Mouse (Mus musculus): ENCODE results near the gene Calr4. TPM values are rescaled to one million over a fixed set of nuclear protein-coding genes. Genes with fewer than 3 reads are reported as not detected.

The Calr4 gene
- total and polyA plus RNA-seq, 2 experiments = not detected

DNA sequence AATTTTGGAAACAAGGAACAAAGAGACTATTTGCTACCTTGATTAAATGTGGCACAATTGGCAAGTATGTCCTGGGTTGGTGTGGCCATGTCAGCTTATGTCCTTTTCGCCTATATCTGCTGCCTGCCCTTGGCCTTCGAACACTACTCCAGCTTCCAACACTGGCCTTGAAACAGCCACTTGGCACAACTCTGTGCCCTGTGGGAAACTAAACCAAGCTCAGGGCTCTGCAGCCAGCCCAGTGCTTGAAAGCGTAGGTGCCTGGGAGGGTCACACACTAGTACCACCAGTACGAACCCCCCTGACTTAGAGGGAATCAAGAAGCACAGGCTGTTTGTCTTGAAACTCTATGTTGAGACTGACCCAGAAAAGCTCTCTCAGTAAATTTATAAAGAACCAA is 35.2 kb upstream of the Calr4 start:
- peaks cover 3% of the 10 kb centered on the region; the same call in 1 of the 2 replicates for H3K4me1 ChIP-seq (ENCODE audit: control insufficient read depth, insufficient read depth, low read length)
- 88% methylated on average over 4 of the region's 4 CpGs for WGBS
- DNase-seq (ENCODE audit: extremely low read depth, low read depth, low spot score) = no peak
- H3K79me2 ChIP-seq (ENCODE audit: control insufficient read depth, insufficient read depth, low read length) = peaks cover 8% of the 10 kb centered on the region
- H3K36me3 ChIP-seq (ENCODE audit: control insufficient read depth, insufficient read depth, low read length) = no peaks in the 10 kb centered on the region; the same call in 1 of the 2 replicates
- no peak overlapping the region for H3K27ac ChIP-seq (replicated peaks; ENCODE audit: insufficient read depth, low read depth, low read length)
- no peak overlapping the region for H3K9ac ChIP-seq (ENCODE audit: low read depth, low read length)
- H3K27me3 ChIP-seq (ENCODE audit: control insufficient read depth, insufficient read depth, low read length) = no peaks in the 10 kb centered on the region
- TF ChIP-seq POLR2A (IDR thresholded peaks at IDR 0.05; ENCODE audit: extremely low read depth, insufficient read depth, low read length) (no peak), CTCF (IDR thresholded peaks at IDR 0.05; ENCODE audit: low read depth, low read length) (no peak)
- no peak overlapping the region for H3K4me3 ChIP-seq (ENCODE audit: insufficient read depth, low read depth, low read length)

DNA sequence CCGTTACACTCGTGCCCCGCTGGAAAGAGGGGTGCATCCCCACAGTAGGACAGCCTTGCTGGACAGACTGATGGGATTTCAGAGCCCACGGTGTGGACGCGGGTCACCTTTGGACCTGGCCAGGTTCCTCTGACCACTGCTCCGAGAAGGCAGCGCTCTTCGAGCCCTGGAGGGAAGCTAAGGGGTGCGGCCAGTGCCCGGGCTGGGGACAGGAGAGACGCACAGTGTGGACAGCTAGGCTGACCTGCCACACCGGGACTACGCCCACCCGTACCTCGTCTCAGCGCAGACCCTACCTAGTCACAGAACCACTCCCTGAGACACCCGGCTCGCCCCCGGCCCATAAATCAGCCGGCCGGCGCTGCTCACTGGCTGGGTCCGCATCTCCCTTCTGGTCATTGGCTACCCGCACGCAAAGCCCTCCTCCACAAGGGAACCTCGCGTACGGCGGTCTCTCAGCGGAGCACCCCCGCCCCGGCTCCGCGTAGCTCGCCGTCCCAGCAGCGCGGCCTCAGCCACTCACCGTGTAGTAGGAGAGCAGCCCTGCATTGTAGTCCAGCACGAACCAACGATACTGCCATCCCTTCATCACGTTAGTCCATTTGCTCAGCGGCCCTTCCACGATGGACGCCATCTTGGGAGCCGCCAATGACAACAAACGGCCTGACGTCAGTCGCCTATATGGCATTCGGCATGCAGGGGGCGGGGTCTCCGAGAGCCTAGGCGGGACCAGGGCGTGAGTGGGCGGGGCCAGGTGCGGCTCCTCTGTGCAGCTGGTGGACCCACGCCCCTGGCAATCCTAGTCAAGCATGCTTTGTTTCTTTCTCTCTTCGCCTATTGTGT is 32.5 kb upstream of the Calr4 start, which contains the start of gene Osbpl9:
Osbpl9 (minus strand) TSS at position 691 of the 843 bp plus-strand sequence.
- Histone ChIP-seq H3K9ac (ENCODE audit: low read depth, low read length) (peak within 1 kb of the TSS; percentile 83), H3K4me1 (ENCODE audit: control insufficient read depth, insufficient read depth, low read length) (peaks cover 3% of the 10 kb centered on the region; the same call in 1 of the 2 replicates), H3K27me3 (ENCODE audit: control insufficient read depth, insufficient read depth, low read length) (no peaks in the 10 kb centered on the region), H3K79me2 (ENCODE audit: control insufficient read depth, insufficient read depth, low read length) (peaks cover 3% of the 10 kb centered on the region; the same call in 1 of the 2 replicates), H3K4me3 (ENCODE audit: insufficient read depth, low read depth, low read length) (peak within 1 kb of the TSS; percentile 80), H3K27ac (replicated peaks; ENCODE audit: insufficient read depth, low read depth, low read length) (peak within 1 kb of the TSS; percentile 20; the same call in 1 of the 2 replicates), H3K36me3 (ENCODE audit: control insufficient read depth, insufficient read depth, low read length) (no peaks in the 10 kb centered on the region)
- under 1% methylated on average over 59 of the region's 59 CpGs for WGBS
- TF ChIP-seq POLR2A (IDR thresholded peaks at IDR 0.05; ENCODE audit: extremely low read depth, insufficient read depth, low read length) = 0 out of 2 replicates have a peak, but pooled peaks have one; percentile 8
- no peak for TF ChIP-seq CTCF (IDR thresholded peaks at IDR 0.05; ENCODE audit: low read depth, low read length)
- DNase-seq (ENCODE audit: extremely low read depth, low read depth, low spot score) = peak; percentile 75

DNA sequence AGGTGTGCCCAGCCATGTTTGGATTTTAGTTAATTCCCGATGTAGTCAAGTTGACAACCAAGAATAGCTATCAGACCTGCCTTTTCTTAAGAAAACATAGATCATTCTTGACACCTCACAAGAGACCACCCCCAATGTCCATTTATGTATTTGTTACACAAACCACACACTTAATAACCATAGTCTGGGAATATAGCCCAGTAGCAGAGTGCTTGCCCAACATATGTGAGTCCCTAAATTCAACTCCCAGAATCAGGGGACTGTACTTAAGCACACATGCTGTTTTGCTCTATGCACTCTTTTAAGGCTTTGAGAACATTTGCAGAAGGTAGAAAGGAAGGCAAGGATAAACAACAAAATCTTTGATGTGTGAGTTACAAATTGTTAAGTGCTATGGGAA is 30.4 kb upstream of the Calr4 start:
- Histone ChIP-seq H3K4me1 (ENCODE audit: control insufficient read depth, insufficient read depth, low read length) (no peaks in the 10 kb centered on the region), H3K36me3 (ENCODE audit: control insufficient read depth, insufficient read depth, low read length) (no peaks in the 10 kb centered on the region), H3K9ac (ENCODE audit: low read depth, low read length) (no peak overlapping the region), H3K79me2 (ENCODE audit: control insufficient read depth, insufficient read depth, low read length) (no peaks in the 10 kb centered on the region), H3K4me3 (ENCODE audit: insufficient read depth, low read depth, low read length) (no peak overlapping the region), H3K27ac (replicated peaks; ENCODE audit: insufficient read depth, low read depth, low read length) (no peak overlapping the region), H3K27me3 (ENCODE audit: control insufficient read depth, insufficient read depth, low read length) (no peaks in the 10 kb centered on the region)
- DNase-seq (ENCODE audit: extremely low read depth, low read depth, low spot score) = no peak
- TF ChIP-seq POLR2A (IDR thresholded peaks at IDR 0.05; ENCODE audit: extremely low read depth, insufficient read depth, low read length) (no peak), CTCF (IDR thresholded peaks at IDR 0.05; ENCODE audit: low read depth, low read length) (no peak)
- WGBS = 79% methylated on average over 1 of the region's 1 CpGs

DNA sequence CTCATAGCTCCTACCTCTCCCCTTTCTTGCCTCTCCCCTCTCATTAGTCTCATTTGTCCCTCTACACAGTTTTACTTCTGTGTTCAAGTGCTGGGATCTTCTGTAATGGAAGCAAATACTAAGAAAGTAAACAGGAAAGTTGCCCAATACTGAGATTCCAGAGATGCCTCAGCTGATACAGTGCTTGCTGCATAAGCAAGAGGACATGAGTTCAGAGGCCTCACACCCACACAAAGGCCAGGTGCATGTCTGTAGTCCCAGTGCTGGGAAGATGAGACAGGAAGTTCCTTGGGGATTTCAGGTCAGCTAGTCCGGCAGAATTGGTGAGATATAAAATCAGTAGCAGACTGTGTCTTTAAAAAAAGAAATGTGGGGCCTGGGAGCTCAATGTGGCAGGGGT is 29.9 kb upstream of the Calr4 start:
- 32% methylated on average over 1 of the region's 1 CpGs for WGBS
- Histone ChIP-seq H3K27me3 (ENCODE audit: control insufficient read depth, insufficient read depth, low read length) (no peaks in the 10 kb centered on the region), H3K4me3 (ENCODE audit: insufficient read depth, low read depth, low read length) (no peak overlapping the region), H3K79me2 (ENCODE audit: control insufficient read depth, insufficient read depth, low read length) (no peaks in the 10 kb centered on the region), H3K36me3 (ENCODE audit: control insufficient read depth, insufficient read depth, low read length) (no peaks in the 10 kb centered on the region), H3K27ac (replicated peaks; ENCODE audit: insufficient read depth, low read depth, low read length) (no peak overlapping the region), H3K9ac (ENCODE audit: low read depth, low read length) (no peak overlapping the region), H3K4me1 (ENCODE audit: control insufficient read depth, insufficient read depth, low read length) (no peaks in the 10 kb centered on the region)
- TF ChIP-seq CTCF (IDR thresholded peaks at IDR 0.05; ENCODE audit: low read depth, low read length) (no peak), POLR2A (IDR thresholded peaks at IDR 0.05; ENCODE audit: extremely low read depth, insufficient read depth, low read length) (no peak)
- peak; percentile 68 for DNase-seq (ENCODE audit: extremely low read depth, low read depth, low spot score)

DNA sequence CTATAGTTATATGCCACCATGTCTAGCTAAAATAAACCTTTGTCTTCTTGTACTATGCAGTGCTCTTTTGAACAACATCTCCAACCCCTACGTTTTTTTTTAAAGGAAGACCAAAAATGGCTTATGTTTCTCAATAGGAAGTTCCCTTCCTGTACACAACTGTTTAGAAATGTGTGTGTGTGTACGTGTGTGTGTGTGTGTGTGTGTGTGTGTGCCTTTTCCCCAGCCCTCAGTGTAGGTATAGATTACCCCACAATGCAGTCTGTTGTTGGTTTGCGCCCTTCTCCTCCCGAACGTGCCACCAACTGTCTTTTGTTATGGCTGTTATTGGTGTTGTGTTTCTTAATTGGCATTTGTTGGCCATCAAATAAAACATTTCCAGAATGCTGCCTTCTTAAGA is 26.8 kb upstream of the Calr4 start:
- Histone ChIP-seq H3K27me3 (ENCODE audit: control insufficient read depth, insufficient read depth, low read length) (no peaks in the 10 kb centered on the region), H3K9ac (ENCODE audit: low read depth, low read length) (no peak overlapping the region), H3K79me2 (ENCODE audit: control insufficient read depth, insufficient read depth, low read length) (no peaks in the 10 kb centered on the region), H3K27ac (replicated peaks; ENCODE audit: insufficient read depth, low read depth, low read length) (no peak overlapping the region), H3K4me1 (ENCODE audit: control insufficient read depth, insufficient read depth, low read length) (no peaks in the 10 kb centered on the region), H3K4me3 (ENCODE audit: insufficient read depth, low read depth, low read length) (no peak overlapping the region), H3K36me3 (ENCODE audit: control insufficient read depth, insufficient read depth, low read length) (no peaks in the 10 kb centered on the region)
- TF ChIP-seq CTCF (IDR thresholded peaks at IDR 0.05; ENCODE audit: low read depth, low read length) = no peak
- TF ChIP-seq POLR2A (IDR thresholded peaks at IDR 0.05; ENCODE audit: extremely low read depth, insufficient read depth, low read length) = no peak
- DNase-seq (ENCODE audit: extremely low read depth, low read depth, low spot score) = no peak
- WGBS = 89% methylated on average over 5 of the region's 5 CpGs

DNA sequence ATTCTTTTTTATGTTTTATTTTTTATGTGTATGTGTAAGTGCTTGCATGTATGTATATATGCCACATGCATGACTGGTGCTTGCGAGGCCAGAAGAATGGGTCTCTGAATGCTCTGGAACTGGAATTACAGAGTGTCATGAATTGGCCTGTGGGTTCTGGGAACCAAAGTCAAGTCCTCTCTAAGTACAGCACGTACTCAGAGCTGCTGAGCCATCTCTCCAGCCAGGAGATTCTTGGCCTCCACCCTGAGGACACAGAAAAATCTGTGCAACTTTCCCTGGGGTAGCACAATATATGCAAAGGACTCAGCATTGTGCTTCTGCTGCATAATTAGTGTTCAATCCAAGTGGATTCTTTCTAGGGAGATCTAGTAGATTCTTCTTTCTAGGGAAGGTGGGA is 24.0 kb upstream of the Calr4 start:
- no peak overlapping the region for H3K27ac ChIP-seq (replicated peaks; ENCODE audit: insufficient read depth, low read depth, low read length)

More for the DNA sequence above, 24.0 kb upstream of the Calr4 start:
- DNase-seq (ENCODE audit: extremely low read depth, low read depth, low spot score) = no peak
- Histone ChIP-seq H3K79me2 (ENCODE audit: control insufficient read depth, insufficient read depth, low read length) (no peaks in the 10 kb centered on the region), H3K36me3 (ENCODE audit: control insufficient read depth, insufficient read depth, low read length) (no peaks in the 10 kb centered on the region), H3K27me3 (ENCODE audit: control insufficient read depth, insufficient read depth, low read length) (no peaks in the 10 kb centered on the region), H3K4me1 (ENCODE audit: control insufficient read depth, insufficient read depth, low read length) (no peaks in the 10 kb centered on the region), H3K9ac (ENCODE audit: low read depth, low read length) (no peak overlapping the region), H3K4me3 (ENCODE audit: insufficient read depth, low read depth, low read length) (no peak overlapping the region)
- no peak for TF ChIP-seq CTCF (IDR thresholded peaks at IDR 0.05; ENCODE audit: low read depth, low read length)
- TF ChIP-seq POLR2A (IDR thresholded peaks at IDR 0.05; ENCODE audit: extremely low read depth, insufficient read depth, low read length) = no peak
- WGBS = 92% methylated on average over 2 of the region's 2 CpGs
